Mouse (Mus musculus): Measurements from ENCODE around the gene Fut2.

DNA sequence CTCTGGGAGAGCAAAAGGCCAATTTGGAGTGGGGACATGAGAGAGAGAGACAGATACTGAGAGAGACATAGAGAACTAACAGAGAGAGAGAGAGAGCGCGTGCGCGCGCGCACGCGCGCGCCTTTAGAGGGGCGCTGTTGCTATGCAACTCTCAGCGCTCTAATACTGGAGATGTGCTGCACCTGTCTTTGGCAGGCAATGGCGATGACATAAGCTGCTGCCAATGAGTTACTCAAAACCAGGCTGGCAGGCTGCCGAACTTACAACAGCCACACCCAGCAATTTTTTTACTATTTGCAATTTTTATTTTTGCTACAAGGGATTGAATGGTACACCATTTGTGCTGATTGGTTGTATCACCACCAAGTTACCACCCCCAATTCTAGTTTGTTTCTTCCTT is 1.6 kb upstream of the Fut2 start:
- TF ChIP-seq CTCF (IDR thresholded peaks at IDR 0.05) (no peak), EP300 (IDR thresholded peaks at IDR 0.05) (no peak)
